Mouse (Mus musculus): Measurements from ENCODE around the gene Clmp.
"Not testable (repeated sequence)": the region's sequence is repeated elsewhere in the genome, so short reads cannot be mapped to it uniquely, and the experiment has no call there.

Clmp gene

GRCm38 (mm10) chr9:40730701-40731590, 45.2 kb downstream of the Clmp start:
- in situ Hi-C loops (cut with MseI, MboI): no loop called here

GRCm38 (mm10) chr9:40731591-40732048, 45.9 kb downstream of the Clmp start:
- in situ Hi-C loops (cut with MseI, MboI): no loop called here

GRCm38 (mm10) chr9:40732302-40732701, 46.5 kb downstream of the Clmp start:
- in situ Hi-C loops (cut with MseI, MboI): no loop called here

- in situ Hi-C loops (cut with MseI, MboI): no loop called here
Measured at GRCm38 (mm10) chr9:40737117-40737516, 51.4 kb downstream of the Clmp start.

GRCm38 (mm10) chr9:40743525-40744034, 57.8 kb downstream of the Clmp start:
- in situ Hi-C loops (cut with MseI, MboI): no loop called here

GRCm38 (mm10) chr9:40744233-40744632, 58.5 kb downstream of the Clmp start:
- in situ Hi-C loops (cut with MseI, MboI): no loop called here

- in situ Hi-C loops (cut with MseI, MboI): loop anchor here in 1 of 2 experiments (5.0 kb wide), 1 partner anchor 109 kb away; no protein-coding TSS in a partner anchor
Measured at GRCm38 (mm10) chr9:40746796-40747195, 61.0 kb downstream of the Clmp start.

GRCm38 (mm10) chr9:40747249-40747648, 61.5 kb downstream of the Clmp start:
- in situ Hi-C loops (cut with MseI, MboI): loop anchor here in 1 of 2 experiments (5.0 kb wide), 1 partner anchor 110 kb away; no protein-coding TSS in a partner anchor

GRCm38 (mm10) chr9:40749832-40750620, 64.3 kb downstream of the Clmp start:
- in situ Hi-C loops (cut with MseI, MboI): loop anchor here (5.0 kb wide), 1 partner anchor 113 kb away; no protein-coding TSS in a partner anchor

- in situ Hi-C loops (cut with MseI, MboI): loop anchor here in 1 of 2 experiments (5.0 kb wide), 1 partner anchor 114 kb away; no protein-coding TSS in a partner anchor
Measured at GRCm38 (mm10) chr9:40751749-40752148, 66.0 kb downstream of the Clmp start.

- in situ Hi-C loops (cut with MseI, MboI): no loop called here
Measured at GRCm38 (mm10) chr9:40756401-40756800, 70.6 kb downstream of the Clmp start.

- in situ Hi-C loops (cut with MseI, MboI): no loop called here
Measured at GRCm38 (mm10) chr9:40757105-40757626, 71.4 kb downstream of the Clmp start.

- in situ Hi-C loops (cut with MseI, MboI): no loop called here
Measured at GRCm38 (mm10) chr9:40757685-40758270, 72.0 kb downstream of the Clmp start.

- in situ Hi-C loops (cut with MseI, MboI): no loop called here
Measured at GRCm38 (mm10) chr9:40762354-40762753, 76.6 kb downstream of the Clmp start.

GRCm38 (mm10) chr9:40764887-40765580, 79.3 kb downstream of the Clmp start:
- in situ Hi-C loops (cut with MseI, MboI): no loop called here

- in situ Hi-C loops (cut with MseI, MboI): no loop called here
Measured at GRCm38 (mm10) chr9:40765581-40765940, 79.8 kb downstream of the Clmp start.

- in situ Hi-C loops (cut with MseI, MboI): no loop called here
Measured at GRCm38 (mm10) chr9:40766058-40766605, 80.4 kb downstream of the Clmp start.

GRCm38 (mm10) chr9:40767946-40768345, 82.2 kb downstream of the Clmp start:
- in situ Hi-C loops (cut with MseI, MboI): no loop called here

GRCm38 (mm10) chr9:40772246-40772645, 86.5 kb downstream of the Clmp start:
- in situ Hi-C loops (cut with MseI, MboI): no loop called here

GRCm38 (mm10) chr9:40773142-40773541, 87.4 kb downstream of the Clmp start:
- in situ Hi-C loops (cut with MseI, MboI): not testable (repeated sequence)

Data from mouse trophoblast stem cell (cell line).